Mouse (Mus musculus) neural tube, embryonic 15.5 days (tissue): ENCODE results near the gene Rbm3. TPM values are rescaled to one million over a fixed set of nuclear protein-coding genes. Genes with fewer than 3 reads are reported as not detected.

ENCODE experiments used
- ATAC-seq: fragments of 200-750 bp; cut with Nextera tagmentation; 2 replicates; pipeline ENCODE4 v1.8.0; 2017; ENCODE audit warnings: mild to moderate bottlenecking, moderate TSS enrichment, moderate library complexity; ENCODE audit not compliant: low FRiP score
- H3K27ac ChIP-seq: fragments of 300-500 bp; sonication (generic); replicated peaks from 2 replicates; pipeline ENCODE4 v1.5.1; 2015; ENCODE audit warnings: mild to moderate bottlenecking, inconsistent platforms
- H3K27me3 ChIP-seq: fragments of 300-500 bp; sonication (generic); replicated peaks from 2 replicates; pipeline ENCODE4 v1.6.1; 2015; ENCODE audit warnings: inconsistent platforms
- H3K36me3 ChIP-seq: fragments of 300-500 bp; sonication (generic); 2 replicates; pipeline ENCODE4 v1.6.1; 2015; ENCODE audit warnings: inconsistent platforms
- H3K4me1 ChIP-seq: fragments of 300-500 bp; sonication (generic); 2 replicates; pipeline ENCODE4 v1.6.1; 2015; ENCODE audit warnings: inconsistent platforms
- H3K4me2 ChIP-seq: fragments of 300-500 bp; sonication (generic); 2 replicates; pipeline ENCODE4 v1.6.1; 2015; ENCODE audit warnings: inconsistent platforms, mild to moderate bottlenecking, moderate library complexity
- H3K4me3 ChIP-seq: fragments of 300-500 bp; sonication (generic); replicated peaks from 2 replicates; pipeline ENCODE4 v1.5.1; 2015; ENCODE audit warnings: mild to moderate bottlenecking, inconsistent platforms
- H3K9ac ChIP-seq: fragments of 300-500 bp; sonication (generic); replicated peaks from 2 replicates; pipeline ENCODE4 v1.6.1; 2015; ENCODE audit warnings: mild to moderate bottlenecking, inconsistent platforms
- H3K9me3 ChIP-seq: fragments of 300-500 bp; sonication (generic); replicated peaks from 2 replicates; pipeline ENCODE4 v1.6.1; 2016; ENCODE audit warnings: inconsistent platforms
- WGBS: fragments of 180-500 bp; shearing (Covaris S2); methylation state at CpG from one replicate; pipeline ENCODE4 v1.1.7; 2015; ENCODE audit warnings: mixed read lengths; 5-methylcytosine and 5-hydroxymethylcytosine counted together
- polyA plus RNA-seq: library from polyadenylated mRNA; unstranded; fragments of >200 nt; fragmentation: Nextera tagmentation; extraction: Ambion mirVana; gene quantifications from 2 replicates; pipeline ENCODE4 v1.2.1, GENCODE M21; 2015

Rbm3 gene
- polyA plus RNA-seq, 1 experiment from 2014 or later, result 309 TPM

GRCm38 (mm10) chrX:8164471-8164870, 18.8 kb upstream of the Rbm3 start:
- Histone ChIP-seq H3K9ac (no peak overlapping the region), H3K27ac (no peak overlapping the region), H3K4me1 (no peaks in the 10 kb centered on the region), H3K27me3 (no peaks in the 10 kb centered on the region), H3K4me2 (no peak overlapping the region), H3K4me3 (no peak overlapping the region), H3K36me3 (peaks cover 5% of the 10 kb centered on the region; the same call in 1 of the 2 replicates), H3K9me3 (no peaks in the 10 kb centered on the region)
- WGBS, result 90% methylated on average over 4 of the region's 4 CpGs
- no peak for ATAC-seq

- H3K4me2 ChIP-seq, result no peak overlapping the region
- no peaks in the 10 kb centered on the region for H3K9me3 ChIP-seq
- H3K4me3 ChIP-seq, result no peak overlapping the region
- WGBS, result 92% methylated on average over 5 of the region's 5 CpGs
- ATAC-seq, result no peak
- no peak overlapping the region for H3K9ac ChIP-seq
- no peaks in the 10 kb centered on the region for H3K4me1 ChIP-seq
- H3K27me3 ChIP-seq, result no peaks in the 10 kb centered on the region
- peaks cover 8% of the 10 kb centered on the region; the same call in 1 of the 2 replicates for H3K36me3 ChIP-seq
- H3K27ac ChIP-seq, result no peak overlapping the region
Measured at GRCm38 (mm10) chrX:8163076-8163475, 17.4 kb upstream of the Rbm3 start.

- WGBS, result 76% methylated on average over 7 of the region's 7 CpGs
- no peaks in the 10 kb centered on the region for H3K9me3 ChIP-seq
- H3K27me3 ChIP-seq, result no peaks in the 10 kb centered on the region
- no peak for ATAC-seq
- peaks cover 13% of the 10 kb centered on the region for H3K4me1 ChIP-seq
- H3K9ac ChIP-seq, result no peak overlapping the region
- peaks cover 22% of the 10 kb centered on the region for H3K36me3 ChIP-seq
- peak overlapping the region; percentile 61 for H3K4me3 ChIP-seq
- H3K27ac ChIP-seq, result no peak overlapping the region
- peak overlapping the region; percentile 66 for H3K4me2 ChIP-seq
Measured at GRCm38 (mm10) chrX:8143750-8144149, 1.9 kb downstream of the Rbm3 start.

- Histone ChIP-seq H3K4me1 (peaks cover 13% of the 10 kb centered on the region), H3K27ac (no peak overlapping the region), H3K36me3 (peaks cover 22% of the 10 kb centered on the region), H3K9ac (no peak overlapping the region), H3K27me3 (no peaks in the 10 kb centered on the region), H3K9me3 (no peaks in the 10 kb centered on the region), H3K4me3 (no peak overlapping the region), H3K4me2 (no peak overlapping the region)
- 89% methylated on average over 7 of the region's 7 CpGs for WGBS
- no peak for ATAC-seq
Measured at GRCm38 (mm10) chrX:8142948-8143347, 2.7 kb downstream of the Rbm3 start.

- Histone ChIP-seq H3K27me3 (no peaks in the 10 kb centered on the region), H3K9ac (no peak overlapping the region), H3K36me3 (peaks cover 22% of the 10 kb centered on the region), H3K4me1 (peaks cover 13% of the 10 kb centered on the region), H3K4me2 (no peak overlapping the region), H3K9me3 (no peaks in the 10 kb centered on the region), H3K27ac (no peak overlapping the region), H3K4me3 (no peak overlapping the region)
- WGBS, result 67% methylated on average over 3 of the region's 3 CpGs
- no peak for ATAC-seq
Measured at GRCm38 (mm10) chrX:8141058-8141457, 4.6 kb downstream of the Rbm3 start.

- Histone ChIP-seq H3K4me1 (peaks cover 13% of the 10 kb centered on the region), H3K9me3 (no peaks in the 10 kb centered on the region), H3K4me3 (no peak overlapping the region), H3K9ac (no peak overlapping the region), H3K27me3 (no peaks in the 10 kb centered on the region), H3K27ac (no peak overlapping the region), H3K36me3 (peaks cover 22% of the 10 kb centered on the region), H3K4me2 (no peak overlapping the region)
- 91% methylated on average over 2 of the region's 2 CpGs for WGBS
- ATAC-seq, result no peak
Measured at GRCm38 (mm10) chrX:8140446-8140845, 5.2 kb downstream of the Rbm3 start.

- Histone ChIP-seq H3K9me3 (no peaks in the 10 kb centered on the region), H3K9ac (no peak overlapping the region), H3K4me1 (peaks cover 12% of the 10 kb centered on the region), H3K27ac (no peak overlapping the region), H3K4me2 (no peak overlapping the region), H3K4me3 (no peak overlapping the region), H3K27me3 (no peaks in the 10 kb centered on the region), H3K36me3 (peaks cover 22% of the 10 kb centered on the region)
- WGBS, result 26% methylated on average over 1 of the region's 1 CpGs
- no peak for ATAC-seq
Measured at GRCm38 (mm10) chrX:8139480-8139879, 6.2 kb downstream of the Rbm3 start.

- no peaks in the 10 kb centered on the region for H3K9me3 ChIP-seq
- H3K27me3 ChIP-seq, result no peaks in the 10 kb centered on the region
- no peak overlapping the region for H3K27ac ChIP-seq
- no peak overlapping the region for H3K4me3 ChIP-seq
- no peak overlapping the region for H3K4me2 ChIP-seq
- 49% methylated on average over 2 of the region's 2 CpGs for WGBS
- H3K4me1 ChIP-seq, result peaks cover 5% of the 10 kb centered on the region
- peaks cover 6% of the 10 kb centered on the region for H3K36me3 ChIP-seq
- no peak for ATAC-seq
- no peak overlapping the region for H3K9ac ChIP-seq
Measured at GRCm38 (mm10) chrX:8135886-8136285, 9.8 kb downstream of the Rbm3 start.

GRCm38 (mm10) chrX:8132017-8132976, 13.4 kb downstream of the Rbm3 start, which contains the start of gene Wdr13:
Gene Wdr13 (minus strand): TSS chrX:8132892.
- H3K36me3 ChIP-seq, result peaks cover 12% of the 10 kb centered on the region; the same call in 1 of the 2 replicates
- whole genome bisulfite sequencing, result 15% methylated on average over 39 of the region's 40 CpGs
- H3K4me2 ChIP-seq, result peak within 1 kb of the TSS; percentile 55
- ATAC-seq, result peak; percentile 93
- peak within 1 kb of the TSS; percentile 55 for H3K4me3 ChIP-seq
- no peaks in the 10 kb centered on the region for H3K27me3 ChIP-seq
- H3K9ac ChIP-seq, result peak within 1 kb of the TSS; percentile 60
- H3K9me3 ChIP-seq, result no peaks in the 10 kb centered on the region
- H3K27ac ChIP-seq, result peak within 1 kb of the TSS; percentile 97
- peaks cover 5% of the 10 kb centered on the region for H3K4me1 ChIP-seq

- H3K36me3 ChIP-seq, result peaks cover 12% of the 10 kb centered on the region; the same call in 1 of the 2 replicates
- peak overlapping the region; percentile 97; the same call in 1 of the 2 replicates for H3K27ac ChIP-seq
- H3K4me3 ChIP-seq, result peak overlapping the region; percentile 55
- peaks cover 5% of the 10 kb centered on the region for H3K4me1 ChIP-seq
- no peaks in the 10 kb centered on the region for H3K9me3 ChIP-seq
- H3K4me2 ChIP-seq, result peak overlapping the region; percentile 55
- H3K9ac ChIP-seq, result no peak overlapping the region
- 92% methylated on average over 17 of the region's 17 CpGs for WGBS
- no peaks in the 10 kb centered on the region for H3K27me3 ChIP-seq
- peak; percentile 13; the same call in 1 of the 2 replicates for ATAC-seq
Measured at GRCm38 (mm10) chrX:8131393-8131792, 14.3 kb downstream of the Rbm3 start.

- WGBS, result 77% methylated on average over 7 of the region's 7 CpGs
- H3K27me3 ChIP-seq, result no peaks in the 10 kb centered on the region
- no peak overlapping the region for H3K27ac ChIP-seq
- no peak overlapping the region for H3K9ac ChIP-seq
- H3K4me3 ChIP-seq, result no peak overlapping the region
- peaks cover 23% of the 10 kb centered on the region; the same call in 1 of the 2 replicates for H3K36me3 ChIP-seq
- H3K4me2 ChIP-seq, result no peak overlapping the region
- no peaks in the 10 kb centered on the region for H3K4me1 ChIP-seq
- H3K9me3 ChIP-seq, result no peaks in the 10 kb centered on the region
- ATAC-seq, result no peak
Measured at GRCm38 (mm10) chrX:8125235-8125634, 20.4 kb downstream of the Rbm3 start.
